Mouse (Mus musculus): ENCODE measurements around the gene Rab3il1. TPM values are rescaled to one million over a fixed set of nuclear protein-coding genes. Genes with fewer than 3 reads are reported as not detected.

Gene Rab3il1
- polyA plus RNA-seq, 1 experiment from 2014 or later = 74.9 TPM

DNA sequence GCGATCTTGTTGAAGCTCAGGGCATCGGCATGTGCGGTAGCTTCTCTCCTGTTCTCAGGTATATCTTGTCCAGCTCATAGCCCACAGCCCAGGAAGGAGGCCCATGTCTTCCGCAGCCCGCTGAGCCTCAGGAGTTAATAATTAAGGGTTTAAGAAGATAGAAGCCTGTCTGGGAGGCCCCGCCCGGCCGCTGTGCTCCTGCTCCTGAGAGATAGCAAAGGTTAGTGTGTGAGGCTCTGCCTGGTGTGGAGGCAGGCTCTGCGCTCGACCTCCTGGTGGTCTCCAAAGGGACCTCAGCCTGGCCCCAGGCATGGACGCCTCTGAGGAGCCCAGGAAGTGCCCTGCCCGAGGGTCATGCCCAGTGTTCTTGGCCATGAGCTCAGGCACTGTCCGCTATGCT, 13.4 kb downstream of the Rab3il1 start:
- Histone ChIP-seq H3K9ac (replicated peaks) (peak overlapping the region; percentile 71), H3K4me3 (ENCODE audit: low read depth, low read length) (peak overlapping the region; percentile 66), H3K36me3 (replicated peaks; ENCODE audit: insufficient read depth, low read length) (peaks cover 11% of the 10 kb centered on the region), H3K27ac (ENCODE audit: low read depth) (peak overlapping the region; percentile 82), H3K4me2 (ENCODE audit: low read depth, low read length) (peak overlapping the region; percentile 94), H3K9me3 (ENCODE audit: low read length) (no peaks in the 10 kb centered on the region), H3K27me3 (ENCODE audit: insufficient read depth, low read length) (no peaks in the 10 kb centered on the region), H3K4me1 (ENCODE audit: insufficient read depth) (peaks cover 44% of the 10 kb centered on the region)
- 36% methylated on average over 13 of the region's 13 CpGs for WGBS (ENCODE audit: insufficient replicate concordance)
- ATAC-seq (peak; percentile 77), DNase-seq (peak; percentile 84)
- peak; percentile 91 for TF ChIP-seq EP300 (IDR thresholded peaks at IDR 0.05; ENCODE audit: low read depth)
- peak; percentile 18; the same call in 1 of the 2 replicates for TF ChIP-seq CTCF (IDR thresholded peaks at IDR 0.05; ENCODE audit: low read depth)

DNA sequence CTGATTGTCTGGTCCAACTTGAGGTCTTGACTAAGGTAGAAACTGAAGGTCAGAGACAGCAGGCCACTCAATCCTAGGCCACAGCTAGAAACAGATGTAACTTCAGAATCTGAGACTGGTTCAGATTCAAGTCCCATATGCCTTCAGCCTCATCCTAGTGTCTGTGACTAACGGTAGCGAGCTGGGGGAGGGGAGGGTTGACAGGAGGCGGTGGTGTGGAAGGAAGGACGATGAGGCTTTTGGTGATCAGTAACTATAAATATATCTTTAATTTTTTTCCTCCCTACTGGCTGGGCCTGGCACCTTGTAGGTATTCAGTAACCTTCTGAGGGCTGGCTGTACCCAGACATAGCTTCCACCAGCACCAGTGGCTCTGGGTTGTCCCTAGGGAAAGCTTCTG, 14.0 kb downstream of the Rab3il1 start:
- DNase-seq (peak; percentile 44), ATAC-seq (no peak)
- no peak for TF ChIP-seq EP300 (IDR thresholded peaks at IDR 0.05; ENCODE audit: low read depth)
- TF ChIP-seq CTCF (IDR thresholded peaks at IDR 0.05; ENCODE audit: low read depth) = no peak
- H3K9ac ChIP-seq (replicated peaks) = peak overlapping the region; percentile 71
- no peaks in the 10 kb centered on the region for H3K27me3 ChIP-seq (ENCODE audit: insufficient read depth, low read length)
- H3K4me3 ChIP-seq (ENCODE audit: low read depth, low read length) = peak overlapping the region; percentile 66
- H3K4me1 ChIP-seq (ENCODE audit: insufficient read depth) = peaks cover 44% of the 10 kb centered on the region
- peak overlapping the region; percentile 82 for H3K27ac ChIP-seq (ENCODE audit: low read depth)
- H3K4me2 ChIP-seq (ENCODE audit: low read depth, low read length) = peak overlapping the region; percentile 94
- no peaks in the 10 kb centered on the region for H3K9me3 ChIP-seq (ENCODE audit: low read length)
- WGBS (ENCODE audit: insufficient replicate concordance) = 56% methylated on average over 4 of the region's 4 CpGs
- peaks cover 14% of the 10 kb centered on the region for H3K36me3 ChIP-seq (replicated peaks; ENCODE audit: insufficient read depth, low read length)

DNA sequence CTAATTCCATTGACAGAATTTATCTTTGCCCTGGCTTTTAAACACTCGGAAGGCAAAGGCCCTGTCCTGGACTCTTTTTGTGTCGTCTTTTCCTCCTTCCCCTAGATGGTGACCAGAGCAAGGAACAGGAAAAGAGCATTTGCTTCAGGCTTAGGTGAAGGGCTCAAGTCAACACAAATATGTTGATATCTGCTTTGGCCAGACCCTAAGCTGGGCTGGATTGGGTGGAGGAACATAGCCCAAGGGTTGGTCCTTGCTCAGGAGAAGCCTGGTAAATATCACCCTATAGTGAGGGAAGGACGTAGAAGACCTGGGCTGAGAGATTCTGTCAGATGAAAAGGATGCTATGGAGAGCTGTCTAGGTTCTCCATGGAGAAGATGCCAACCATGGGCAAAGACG, 14.7 kb downstream of the Rab3il1 start:
- Histone ChIP-seq H3K4me2 (ENCODE audit: low read depth, low read length) (peak overlapping the region; percentile 94), H3K9me3 (ENCODE audit: low read length) (no peaks in the 10 kb centered on the region), H3K4me1 (ENCODE audit: insufficient read depth) (peaks cover 47% of the 10 kb centered on the region), H3K4me3 (ENCODE audit: low read depth, low read length) (peak overlapping the region; percentile 66), H3K9ac (replicated peaks) (peak overlapping the region; percentile 71), H3K36me3 (replicated peaks; ENCODE audit: insufficient read depth, low read length) (peaks cover 14% of the 10 kb centered on the region), H3K27ac (ENCODE audit: low read depth) (peak overlapping the region; percentile 82), H3K27me3 (ENCODE audit: insufficient read depth, low read length) (no peaks in the 10 kb centered on the region)
- 70% methylated on average over 4 of the region's 4 CpGs for WGBS (ENCODE audit: insufficient replicate concordance)
- DNase-seq (peak; percentile 18), ATAC-seq (peak; percentile 18)
- TF ChIP-seq CTCF (IDR thresholded peaks at IDR 0.05; ENCODE audit: low read depth) = no peak
- TF ChIP-seq EP300 (IDR thresholded peaks at IDR 0.05; ENCODE audit: low read depth) = peak; percentile 41

DNA sequence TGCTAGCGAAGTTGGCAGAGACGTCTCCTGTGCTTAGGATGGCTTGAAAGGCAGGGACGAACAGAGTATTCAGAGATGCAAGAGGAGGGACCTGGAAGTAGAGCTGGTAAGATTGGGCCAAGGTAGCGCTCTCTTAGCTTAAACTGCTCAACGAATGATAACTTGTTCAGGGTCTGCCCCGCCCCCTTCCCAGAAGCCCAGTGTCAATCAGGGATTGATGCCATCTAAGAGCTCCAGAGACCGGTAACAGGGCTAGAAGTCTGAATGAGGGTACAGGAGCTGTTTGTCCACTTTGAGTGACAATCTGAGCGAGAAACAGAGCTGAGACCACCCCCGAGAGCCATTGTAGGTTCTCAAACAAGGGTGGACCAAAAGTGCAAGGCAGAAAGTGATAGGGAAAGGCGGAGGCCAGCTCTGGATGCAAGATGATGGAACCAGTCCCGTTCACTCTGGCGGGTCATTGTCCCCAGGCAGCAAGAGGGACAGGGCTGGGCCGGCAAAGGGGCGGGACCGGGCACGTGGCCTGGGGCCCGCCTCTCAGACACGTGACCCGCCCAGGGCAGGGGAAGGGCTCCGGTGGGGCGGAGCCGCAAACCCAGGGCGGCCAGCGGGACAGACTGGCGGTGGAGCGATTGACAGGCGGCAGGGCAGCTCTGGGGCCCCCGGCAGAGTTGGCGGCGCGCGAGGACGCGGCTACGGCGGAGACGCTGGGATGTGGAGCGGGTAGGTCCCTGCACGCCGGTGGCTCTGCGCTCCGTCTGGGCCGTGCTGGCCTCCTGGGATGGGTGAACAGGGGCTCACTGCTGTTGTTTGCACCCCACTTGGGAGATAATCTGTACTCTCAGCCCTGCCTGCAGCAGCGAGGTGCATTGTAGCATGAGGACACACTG, 16.4 kb downstream of the Rab3il1 start:
- TF ChIP-seq CTCF (IDR thresholded peaks at IDR 0.05; ENCODE audit: low read depth) = peak; percentile 9; the same call in 1 of the 2 replicates
- no peak for TF ChIP-seq EP300 (IDR thresholded peaks at IDR 0.05; ENCODE audit: low read depth)
- DNase-seq (peak; percentile 96), ATAC-seq (peak; percentile 85)
- Histone ChIP-seq H3K4me2 (ENCODE audit: low read depth, low read length) (peak overlapping the region; percentile 94), H3K4me1 (ENCODE audit: insufficient read depth) (peaks cover 56% of the 10 kb centered on the region), H3K27me3 (ENCODE audit: insufficient read depth, low read length) (no peaks in the 10 kb centered on the region), H3K9ac (replicated peaks) (peak overlapping the region; percentile 71), H3K27ac (ENCODE audit: low read depth) (peak overlapping the region; percentile 82), H3K36me3 (replicated peaks; ENCODE audit: insufficient read depth, low read length) (peaks cover 14% of the 10 kb centered on the region), H3K4me3 (ENCODE audit: low read depth, low read length) (peak overlapping the region; percentile 66), H3K9me3 (ENCODE audit: low read length) (no peaks in the 10 kb centered on the region)
- WGBS (ENCODE audit: insufficient replicate concordance) = 9% methylated on average over 42 of the region's 44 CpGs

DNA sequence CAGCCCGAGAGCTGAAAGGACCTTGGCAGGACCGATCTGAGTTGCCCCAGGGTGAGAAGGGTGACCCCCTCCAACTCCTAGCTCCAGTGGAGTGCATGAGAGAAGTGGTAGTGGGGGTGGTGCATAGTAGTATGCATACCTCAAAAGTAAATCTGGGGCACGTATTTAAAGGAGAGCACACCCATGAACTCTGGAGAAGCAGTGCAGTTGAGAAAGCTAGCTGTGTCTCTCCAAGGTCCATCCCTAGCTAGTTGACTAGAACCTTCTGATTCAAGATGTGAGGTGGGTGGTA, 17.0 kb downstream of the Rab3il1 start:
- Histone ChIP-seq H3K4me3 (ENCODE audit: low read depth, low read length) (peak overlapping the region; percentile 66), H3K4me1 (ENCODE audit: insufficient read depth) (peaks cover 55% of the 10 kb centered on the region), H3K4me2 (ENCODE audit: low read depth, low read length) (peak overlapping the region; percentile 94), H3K9me3 (ENCODE audit: low read length) (no peaks in the 10 kb centered on the region), H3K36me3 (replicated peaks; ENCODE audit: insufficient read depth, low read length) (peaks cover 14% of the 10 kb centered on the region), H3K9ac (replicated peaks) (peak overlapping the region; percentile 67), H3K27ac (ENCODE audit: low read depth) (0 out of 2 replicates have a peak overlapping the region, but pooled peaks have one; percentile 36), H3K27me3 (ENCODE audit: insufficient read depth, low read length) (no peaks in the 10 kb centered on the region)
- no peak for DNase-seq
- ATAC-seq = no peak
- TF ChIP-seq CTCF (IDR thresholded peaks at IDR 0.05; ENCODE audit: low read depth) = no peak
- no peak for TF ChIP-seq EP300 (IDR thresholded peaks at IDR 0.05; ENCODE audit: low read depth)
- WGBS (ENCODE audit: insufficient replicate concordance) = 2% methylated on average over 3 of the region's 3 CpGs

DNA sequence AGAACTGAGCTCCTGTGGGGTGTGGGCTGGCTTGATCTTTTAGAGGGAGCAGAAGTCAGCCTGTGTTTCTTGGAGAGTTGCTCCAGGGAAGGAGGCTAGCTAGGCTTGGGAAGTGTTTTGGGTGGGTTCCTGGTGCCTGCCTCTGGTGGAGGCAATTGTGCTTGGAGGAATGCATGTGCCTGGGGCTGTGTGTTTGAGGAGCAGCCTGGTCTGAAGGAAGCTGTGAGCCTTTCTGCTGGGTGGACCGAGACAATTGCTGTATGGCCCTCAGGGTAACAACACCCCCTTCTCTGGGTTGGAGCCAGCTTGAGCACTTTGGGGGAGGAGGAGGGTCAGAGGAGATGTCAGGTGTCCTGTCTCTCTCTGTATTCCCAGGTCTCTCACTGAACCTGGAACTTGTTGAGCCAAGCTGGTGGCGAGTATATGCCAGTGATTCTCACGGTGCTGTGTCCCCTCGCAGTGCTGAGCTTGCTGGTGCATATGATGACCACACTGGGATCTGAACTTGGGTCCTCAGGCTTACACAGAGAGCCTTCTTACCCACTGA, 17.8 kb downstream of the Rab3il1 start:
- Histone ChIP-seq H3K27ac (ENCODE audit: low read depth) (no peak overlapping the region), H3K4me2 (ENCODE audit: low read depth, low read length) (peak overlapping the region; percentile 94), H3K4me1 (ENCODE audit: insufficient read depth) (peaks cover 47% of the 10 kb centered on the region), H3K9ac (replicated peaks) (peak overlapping the region; percentile 67), H3K9me3 (ENCODE audit: low read length) (no peaks in the 10 kb centered on the region), H3K27me3 (ENCODE audit: insufficient read depth, low read length) (no peaks in the 10 kb centered on the region), H3K36me3 (replicated peaks; ENCODE audit: insufficient read depth, low read length) (peaks cover 14% of the 10 kb centered on the region), H3K4me3 (ENCODE audit: low read depth, low read length) (peak overlapping the region; percentile 66)
- DNase-seq = peak; percentile 13
- no peak for ATAC-seq
- 75% methylated on average over 4 of the region's 4 CpGs for WGBS (ENCODE audit: insufficient replicate concordance)
- TF ChIP-seq CTCF (IDR thresholded peaks at IDR 0.05; ENCODE audit: low read depth) = no peak
- no peak for TF ChIP-seq EP300 (IDR thresholded peaks at IDR 0.05; ENCODE audit: low read depth)

All from liver, postnatal 0 days (tissue).